Mouse (Mus musculus) thymus, adult 2 months (tissue): ENCODE data around the gene Madcam1.

Experiments used
- CTCF ChIP-seq: fragments of 200-500 bp; IDR thresholded peaks from 2 replicates; pipeline ENCODE4 v1.5.1; 2012; ENCODE audit warnings: mild to moderate bottlenecking, control low read depth, low read length, moderate library complexity, borderline replicate concordance; ENCODE audit not compliant: control insufficient read depth, poor library complexity, insufficient read depth; ENCODE audit errors: extremely low read depth
- POLR2A ChIP-seq: fragments of 200-500 bp; IDR thresholded peaks from 2 replicates; pipeline ENCODE4 v1.6.1; 2012; ENCODE audit warnings: mild to moderate bottlenecking, low read length, control low read depth, moderate library complexity; ENCODE audit not compliant: control insufficient read depth, poor library complexity, insufficient read depth; ENCODE audit errors: extremely low read depth

DNA sequence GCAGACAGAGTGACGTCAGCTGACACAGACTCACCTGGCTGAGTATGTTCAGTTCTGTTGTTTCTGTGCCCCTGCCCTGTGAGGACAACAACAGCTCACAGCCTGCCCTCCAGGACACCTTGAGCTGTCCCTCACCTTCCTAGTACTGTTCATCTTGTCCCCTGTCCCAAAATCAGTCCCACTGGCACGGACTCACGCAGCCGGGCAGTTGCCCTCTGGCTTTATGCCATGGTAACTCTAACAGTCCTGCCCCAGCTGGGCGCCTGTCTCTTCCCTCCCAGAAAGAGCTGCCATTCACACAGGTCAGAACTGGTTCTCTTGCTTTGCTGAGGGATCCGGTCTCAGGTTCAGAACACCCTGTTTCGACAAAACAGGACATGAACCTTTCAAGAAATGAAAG is 11.6 kb upstream of the Madcam1 start:
- TF ChIP-seq POLR2A (no peak), CTCF (no peak)
